Mouse (Mus musculus) stomach, embryonic 16.5 days (tissue): ENCODE results near the gene Myh9. TPM values are rescaled to one million over a fixed set of nuclear protein-coding genes. Genes with fewer than 3 reads are reported as not detected.

ENCODE experiments used
- ATAC-seq: fragments of 200-750 bp; cut with Nextera tagmentation; 2 replicates; pipeline ENCODE4 v1.8.0; 2017; ENCODE audit warnings: moderate number of reproducible peaks, moderate TSS enrichment; ENCODE audit not compliant: insufficient read depth, low FRiP score
- H3K27ac ChIP-seq: fragments of 300-500 bp; sonication (generic); 2 replicates; pipeline ENCODE4 v1.5.1; 2014; ENCODE audit warnings: low read length
- H3K27me3 ChIP-seq: fragments of 300-500 bp; sonication (generic); 2 replicates; pipeline ENCODE4 v1.6.1; 2014; ENCODE audit warnings: low read length, control low read depth, mixed read lengths; ENCODE audit not compliant: control insufficient read depth, insufficient read depth
- H3K36me3 ChIP-seq: fragments of 300-500 bp; sonication (generic); 2 replicates; pipeline ENCODE4 v1.6.1; 2014; ENCODE audit warnings: low read length; ENCODE audit not compliant: control insufficient read depth, insufficient read depth
- H3K4me1 ChIP-seq: fragments of 300-500 bp; sonication (generic); 2 replicates; pipeline ENCODE4 v1.6.1; 2014; ENCODE audit warnings: low read length, control low read depth, mixed read lengths; ENCODE audit not compliant: control insufficient read depth, insufficient read depth
- H3K4me2 ChIP-seq: fragments of 300-500 bp; sonication (generic); 2 replicates; pipeline ENCODE4 v1.6.1; 2014; ENCODE audit warnings: low read depth, low read length, mixed read lengths
- H3K4me3 ChIP-seq: fragments of 300-500 bp; sonication (generic); replicated peaks from 2 replicates; pipeline ENCODE4 v1.5.1; 2014; ENCODE audit warnings: mild to moderate bottlenecking, low read length
- H3K9ac ChIP-seq: fragments of 300-500 bp; sonication (generic); 2 replicates; pipeline ENCODE4 v1.6.1; 2014; ENCODE audit warnings: low read length
- H3K9me3 ChIP-seq: fragments of 300-500 bp; sonication (generic); replicated peaks from 2 replicates; pipeline ENCODE4 v1.6.1; 2016; ENCODE audit warnings: low read length, control low read depth; ENCODE audit not compliant: control insufficient read depth
- WGBS: fragments of 180-500 bp; shearing (Covaris S2); extraction: QIAGEN DNeasy Blood & Tissue Kit; methylation state at CpG from one replicate; pipeline ENCODE4 v1.1.7; 2014; 5-methylcytosine and 5-hydroxymethylcytosine counted together
- polyA plus RNA-seq: library from polyadenylated mRNA; unstranded; fragments of >200 nt; fragmentation: Nextera tagmentation; extraction: Ambion mirVana; gene quantifications from 2 replicates; pipeline ENCODE4 v1.2.1, GENCODE M21; 2015

Myh9 gene
- polyA plus RNA-seq, 1 experiment from 2014 or later = 54.5 TPM

DNA sequence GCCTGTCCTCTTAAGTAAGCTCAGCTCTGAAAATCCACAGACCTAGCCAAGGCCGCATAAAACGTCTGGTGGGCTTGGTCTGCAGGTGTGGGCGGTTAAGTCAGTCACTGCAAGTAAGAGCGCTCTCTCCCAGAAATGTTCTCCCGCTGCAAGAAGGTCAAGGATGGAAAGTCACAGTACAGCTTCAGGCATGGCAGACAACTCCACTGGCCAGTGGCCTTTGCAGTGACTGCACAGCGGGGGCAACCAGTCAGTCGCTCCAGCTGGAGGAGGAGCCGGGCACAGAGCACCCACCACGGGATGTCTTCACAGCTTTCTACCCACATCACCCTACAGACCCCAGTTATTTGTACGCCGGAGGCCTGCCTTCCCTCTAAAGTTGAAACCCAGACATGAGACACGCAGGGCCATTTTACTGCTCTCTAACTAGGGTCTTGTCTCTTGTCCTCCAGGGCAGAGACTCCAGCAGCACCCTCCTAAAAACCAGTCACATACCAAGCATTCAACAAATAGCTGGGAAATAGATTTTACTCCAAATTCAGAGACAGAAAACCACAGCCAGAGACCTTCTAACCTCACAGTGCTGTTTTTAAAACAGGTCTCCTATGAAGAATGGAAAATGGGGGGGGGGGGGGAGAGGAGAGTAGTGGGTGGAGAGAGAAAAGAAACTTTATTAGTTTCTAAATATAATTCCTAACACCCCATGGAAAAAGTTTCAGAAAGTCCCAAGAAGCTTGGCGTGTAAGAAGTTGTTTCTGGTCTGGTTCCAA lies 47.7 kb downstream of the Myh9 start:
- no peak for ATAC-seq
- H3K27me3 ChIP-seq = no peaks in the 10 kb centered on the region
- 84% methylated on average over 13 of the region's 13 CpGs for WGBS

DNA sequence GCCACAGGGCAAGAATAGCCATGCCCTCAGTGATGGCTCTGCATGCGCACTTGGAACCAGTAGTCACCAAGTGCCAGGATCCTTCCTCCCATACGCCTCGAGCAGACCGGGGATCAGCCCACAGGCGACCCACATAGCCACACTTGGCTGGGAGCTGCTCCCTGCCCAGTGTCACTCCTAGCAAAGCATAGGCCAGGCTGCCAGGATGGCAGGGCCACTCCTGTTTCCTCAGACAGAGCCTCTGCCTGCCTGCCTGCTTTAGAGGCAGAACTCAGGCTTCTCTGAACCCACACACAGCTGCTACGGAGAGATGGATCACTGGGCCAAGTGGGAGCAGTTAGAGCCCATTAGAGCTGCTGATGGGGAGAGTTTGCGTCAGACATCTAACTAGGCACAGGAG lies 48.4 kb downstream of the Myh9 start:
- 82% methylated on average over 7 of the region's 7 CpGs for WGBS
- H3K4me1 ChIP-seq = peaks cover 12% of the 10 kb centered on the region
- no peak overlapping the region for H3K9ac ChIP-seq
- H3K4me3 ChIP-seq = no peak overlapping the region
- no peaks in the 10 kb centered on the region for H3K9me3 ChIP-seq
- peaks cover 26% of the 10 kb centered on the region for H3K36me3 ChIP-seq
- ATAC-seq = no peak
- H3K4me2 ChIP-seq = no peak overlapping the region
- H3K27me3 ChIP-seq = no peaks in the 10 kb centered on the region
- H3K27ac ChIP-seq = no peak overlapping the region

More for the DNA sequence above, 47.7 kb downstream of the Myh9 start:
- H3K4me2 ChIP-seq = no peak overlapping the region
- H3K9ac ChIP-seq = no peak overlapping the region
- H3K36me3 ChIP-seq = peaks cover 24% of the 10 kb centered on the region
- peaks cover 20% of the 10 kb centered on the region for H3K4me1 ChIP-seq
- H3K9me3 ChIP-seq = no peaks in the 10 kb centered on the region
- no peak overlapping the region for H3K4me3 ChIP-seq
- no peak overlapping the region for H3K27ac ChIP-seq

DNA sequence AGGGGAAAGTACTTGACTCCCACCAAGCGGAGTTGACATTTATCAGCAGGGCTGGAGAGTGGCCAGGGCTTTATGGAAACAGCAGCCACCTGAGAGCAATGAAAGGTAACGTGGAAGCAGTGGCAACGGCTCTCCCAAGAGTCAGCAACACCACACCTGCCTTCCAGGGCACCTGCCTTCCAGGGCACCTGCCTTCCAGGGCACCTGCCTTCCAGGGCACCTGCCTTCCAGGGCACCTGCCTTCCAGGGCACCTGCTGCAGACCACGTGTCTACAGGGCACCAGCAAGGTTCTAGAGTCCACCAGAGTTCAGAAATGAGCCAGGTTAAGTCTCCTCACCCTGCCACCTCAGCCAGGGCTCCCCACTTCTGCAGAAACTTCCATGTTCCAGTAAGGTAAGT lies 48.9 kb downstream of the Myh9 start:
- no peak overlapping the region for H3K9ac ChIP-seq
- peaks cover 26% of the 10 kb centered on the region for H3K36me3 ChIP-seq
- no peak overlapping the region for H3K4me2 ChIP-seq
- no peaks in the 10 kb centered on the region for H3K27me3 ChIP-seq
- 72% methylated on average over 4 of the region's 4 CpGs for WGBS
- no peak overlapping the region for H3K4me3 ChIP-seq
- H3K27ac ChIP-seq = no peak overlapping the region
- H3K9me3 ChIP-seq = no peaks in the 10 kb centered on the region
- H3K4me1 ChIP-seq = peaks cover 8% of the 10 kb centered on the region
- no peak for ATAC-seq

DNA sequence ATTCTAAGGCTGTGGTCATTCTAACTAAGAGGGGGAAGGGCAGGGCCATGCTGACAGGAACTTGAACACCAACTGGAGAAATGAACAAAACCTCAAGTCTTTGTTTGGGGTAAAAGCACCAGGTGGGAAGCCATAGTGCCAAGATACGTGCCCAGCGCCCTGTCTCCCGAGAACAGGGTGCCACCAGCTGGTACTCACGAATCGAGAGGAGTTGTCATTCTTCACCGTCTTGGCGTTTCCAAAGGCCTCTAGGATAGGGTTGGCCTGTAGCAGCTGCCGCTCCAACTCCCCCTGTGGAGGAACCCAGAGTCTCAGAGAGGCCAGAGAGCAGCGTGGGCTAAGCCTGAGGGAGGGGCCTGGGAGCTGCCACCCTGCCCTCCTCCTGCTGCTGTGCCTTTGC lies 49.9 kb downstream of the Myh9 start:
- 85% methylated on average over 9 of the region's 9 CpGs for WGBS
- no peaks in the 10 kb centered on the region for H3K27me3 ChIP-seq
- ATAC-seq = no peak
- no peak overlapping the region for H3K9ac ChIP-seq
- no peaks in the 10 kb centered on the region for H3K4me1 ChIP-seq
- H3K4me3 ChIP-seq = no peak overlapping the region
- H3K4me2 ChIP-seq = no peak overlapping the region
- peaks cover 32% of the 10 kb centered on the region for H3K36me3 ChIP-seq
- H3K9me3 ChIP-seq = no peaks in the 10 kb centered on the region
- H3K27ac ChIP-seq = no peak overlapping the region

DNA sequence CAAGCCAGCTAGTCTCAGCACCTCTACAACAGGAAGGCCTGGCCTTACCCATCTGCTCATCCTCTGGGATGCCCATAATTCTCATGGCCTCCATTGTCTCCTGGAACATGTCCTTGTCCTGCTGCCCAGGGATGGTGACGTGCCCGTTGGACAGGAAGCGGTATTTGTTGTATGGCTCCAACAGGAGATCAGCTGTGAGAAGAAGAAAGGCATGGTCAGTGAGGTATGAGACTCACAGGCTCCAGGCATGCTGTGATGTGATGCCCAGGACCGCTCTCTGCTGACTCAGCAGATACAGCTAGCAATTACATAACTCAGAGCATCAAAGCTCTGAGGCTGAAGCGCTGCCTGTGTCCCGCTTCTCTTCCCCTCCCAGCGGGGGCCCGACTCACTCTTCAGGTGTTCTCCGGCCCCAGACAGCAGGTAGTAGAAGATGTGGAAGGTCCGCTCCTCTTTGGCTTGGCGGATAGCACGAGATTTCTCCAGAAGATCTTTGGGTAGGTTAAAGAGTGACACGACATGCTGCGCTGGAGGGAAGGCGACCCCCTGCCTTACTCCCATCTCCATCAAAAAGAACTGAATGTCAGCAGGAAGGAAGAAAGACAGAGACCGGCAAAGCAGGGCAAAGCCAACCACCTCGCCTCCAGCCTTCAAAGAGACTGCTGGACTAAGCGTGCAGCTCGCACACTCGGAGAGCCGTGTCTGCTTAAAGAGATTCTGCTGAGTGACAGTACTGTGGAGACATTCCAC lies 51.1 kb downstream of the Myh9 start:
- no peaks in the 10 kb centered on the region for H3K9me3 ChIP-seq
- no peak for ATAC-seq
- WGBS = 92% methylated on average over 21 of the region's 21 CpGs

DNA sequence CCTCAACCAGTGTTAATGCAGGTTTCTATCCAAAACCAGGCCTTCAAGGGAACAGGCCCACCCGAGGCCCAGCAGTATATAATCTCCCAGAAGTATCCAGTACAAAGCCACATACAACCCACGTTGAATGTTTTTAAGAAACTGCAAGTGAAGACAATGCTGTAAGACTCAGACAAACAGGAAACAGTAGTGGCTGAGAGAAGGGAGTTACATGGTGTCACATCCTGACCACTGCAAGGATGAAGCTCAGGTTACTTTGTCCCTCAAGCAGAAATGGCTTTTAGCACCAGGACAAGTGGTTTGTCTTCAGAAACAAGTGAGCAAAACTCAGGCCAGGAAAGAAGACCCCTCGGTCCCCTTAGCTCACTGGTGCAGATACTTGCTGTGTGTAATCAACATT lies 52.8 kb downstream of the Myh9 start:
- WGBS = 77% methylated on average over 3 of the region's 3 CpGs
- H3K4me1 ChIP-seq = no peaks in the 10 kb centered on the region
- H3K36me3 ChIP-seq = peaks cover 44% of the 10 kb centered on the region
- no peak for ATAC-seq
- H3K4me3 ChIP-seq = no peak overlapping the region
- H3K27me3 ChIP-seq = no peaks in the 10 kb centered on the region
- no peak overlapping the region for H3K27ac ChIP-seq
- H3K4me2 ChIP-seq = no peak overlapping the region
- H3K9me3 ChIP-seq = no peaks in the 10 kb centered on the region
- H3K9ac ChIP-seq = no peak overlapping the region

More for the DNA sequence above, 51.1 kb downstream of the Myh9 start:
- no peak overlapping the region for H3K27ac ChIP-seq
- peaks cover 41% of the 10 kb centered on the region for H3K36me3 ChIP-seq
- no peak overlapping the region for H3K4me2 ChIP-seq
- H3K9ac ChIP-seq = no peak overlapping the region
- no peaks in the 10 kb centered on the region for H3K4me1 ChIP-seq
- H3K27me3 ChIP-seq = no peaks in the 10 kb centered on the region
- H3K4me3 ChIP-seq = no peak overlapping the region

DNA sequence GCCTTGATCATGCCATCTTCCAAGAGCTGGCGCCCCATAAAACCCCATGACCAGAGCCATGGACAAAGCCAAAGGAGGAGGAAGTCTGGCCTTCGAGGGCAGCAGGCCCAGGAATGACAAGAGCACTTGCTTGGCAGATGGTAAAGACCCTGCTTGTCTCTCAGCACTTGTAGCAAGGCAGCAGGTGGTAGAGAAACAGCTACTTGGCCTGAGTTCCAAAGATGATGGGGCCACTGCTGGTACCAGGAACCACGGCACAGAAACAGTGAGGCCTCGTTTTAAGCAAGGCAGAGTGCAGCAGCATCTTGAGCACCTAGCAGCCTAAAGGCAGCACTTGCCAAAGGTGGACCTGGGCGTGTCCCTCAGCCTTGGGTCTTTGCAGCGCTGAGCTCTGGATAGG lies 53.6 kb downstream of the Myh9 start:
- peaks cover 52% of the 10 kb centered on the region for H3K36me3 ChIP-seq
- H3K4me2 ChIP-seq = no peak overlapping the region
- H3K27me3 ChIP-seq = no peaks in the 10 kb centered on the region
- H3K9me3 ChIP-seq = no peaks in the 10 kb centered on the region
- ATAC-seq = no peak
- no peaks in the 10 kb centered on the region for H3K4me1 ChIP-seq
- no peak overlapping the region for H3K27ac ChIP-seq
- WGBS = 84% methylated on average over 6 of the region's 6 CpGs
- no peak overlapping the region for H3K9ac ChIP-seq
- no peak overlapping the region for H3K4me3 ChIP-seq

DNA sequence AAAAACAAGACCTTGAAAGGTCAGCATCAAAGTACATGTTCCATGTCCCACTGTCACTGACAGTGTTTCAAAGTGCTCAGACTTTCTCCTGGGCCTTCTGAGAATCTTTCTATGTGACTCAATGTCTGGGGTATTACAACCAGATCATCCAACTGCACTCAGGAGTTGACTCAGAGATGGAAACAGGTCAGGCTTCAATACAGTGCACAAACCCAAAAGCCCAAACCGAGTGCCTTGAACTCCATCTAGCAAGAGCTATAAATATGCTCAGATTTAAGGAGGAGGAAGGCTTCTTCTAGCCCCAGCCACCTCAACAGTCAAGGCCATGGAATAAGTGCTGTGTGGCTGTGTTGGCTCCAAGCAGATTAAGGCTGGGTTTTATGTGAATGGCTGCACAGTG lies 56.2 kb downstream of the Myh9 start:
- 67% methylated on average over 1 of the region's 1 CpGs for WGBS
- H3K9ac ChIP-seq = no peak overlapping the region
- H3K9me3 ChIP-seq = no peaks in the 10 kb centered on the region
- no peak overlapping the region for H3K4me2 ChIP-seq
- H3K4me3 ChIP-seq = no peak overlapping the region
- no peaks in the 10 kb centered on the region for H3K27me3 ChIP-seq
- peaks cover 68% of the 10 kb centered on the region for H3K36me3 ChIP-seq
- no peaks in the 10 kb centered on the region for H3K4me1 ChIP-seq
- no peak for ATAC-seq
- H3K27ac ChIP-seq = no peak overlapping the region

DNA sequence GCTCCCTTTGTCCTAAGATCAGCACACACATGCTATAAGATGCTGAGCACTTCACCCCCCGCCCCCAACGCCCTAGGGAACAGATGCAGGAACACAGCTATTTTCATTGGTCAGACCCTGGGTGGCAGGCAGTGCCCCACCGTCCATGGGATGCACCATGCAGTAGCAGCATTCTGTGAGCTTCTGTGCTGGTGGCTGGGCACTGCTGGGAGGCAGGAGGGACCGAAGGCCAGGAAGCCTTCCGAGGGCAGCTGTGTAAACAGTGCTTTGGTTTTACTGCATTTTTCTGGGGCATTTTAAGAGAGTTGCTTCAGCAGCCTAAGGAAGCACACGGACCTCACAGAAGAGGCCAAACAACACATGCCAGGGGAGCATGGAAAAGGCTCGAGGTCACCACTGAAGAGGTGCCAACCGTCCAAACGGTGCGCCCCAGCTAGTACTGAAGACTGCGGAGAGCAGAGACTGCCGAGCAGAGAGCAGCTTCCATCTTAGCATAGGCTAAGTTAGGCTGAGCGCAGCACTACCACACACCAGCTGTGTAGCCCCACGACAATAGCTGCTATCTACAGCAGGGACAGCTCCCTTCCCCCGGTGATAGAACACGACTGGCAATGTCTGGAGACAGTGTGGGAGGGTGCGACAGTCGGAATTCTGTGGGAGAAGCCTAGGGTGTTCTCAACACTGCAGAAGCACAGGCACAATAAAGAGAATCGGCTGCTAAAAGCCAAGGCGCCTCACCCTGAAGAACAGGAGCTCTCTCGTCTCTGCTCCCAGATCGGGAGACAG lies 57.7 kb downstream of the Myh9 start:
- WGBS = 68% methylated on average over 22 of the region's 22 CpGs
- ATAC-seq = no peak
- H3K9ac ChIP-seq = no peak overlapping the region
- H3K4me2 ChIP-seq = no peak overlapping the region
- no peak overlapping the region for H3K27ac ChIP-seq
- H3K4me3 ChIP-seq = no peak overlapping the region
- H3K27me3 ChIP-seq = no peaks in the 10 kb centered on the region
- H3K9me3 ChIP-seq = no peaks in the 10 kb centered on the region
- H3K4me1 ChIP-seq = no peaks in the 10 kb centered on the region
- peaks cover 65% of the 10 kb centered on the region for H3K36me3 ChIP-seq
